Mouse (Mus musculus) G1E (cell line): ENCODE measurements around the gene Auts2.

Source experiments
- CTCF ChIP-seq: IDR thresholded peaks from 2 replicates; pipeline ENCODE4 v1.5.1; 2012; ENCODE audit warnings: low read depth, low read length, inconsistent platforms, mixed read lengths
- GATA1 ChIP-seq: IDR thresholded peaks from 2 replicates; pipeline ENCODE4 v1.6.1; 2012; ENCODE audit warnings: borderline replicate concordance, low read length, inconsistent platforms, mixed read lengths
- GATA2 ChIP-seq: IDR thresholded peaks from 2 replicates; pipeline ENCODE4 v1.6.1; 2012; ENCODE audit warnings: low read depth, low read length, inconsistent platforms, borderline replicate concordance
- TAL1 ChIP-seq: conservative IDR thresholded peaks from 2 replicates; pipeline ENCODE4 v1.6.1; 2012; ENCODE audit warnings: low read depth, low read length, inconsistent platforms, mixed read lengths

GRCm38 (mm10) chr5:132098461-132098860 is 444.7 kb downstream of the Auts2 start:
- TF ChIP-seq GATA2: no peak
- TF ChIP-seq CTCF: no peak
- no peak for TF ChIP-seq GATA1
- TF ChIP-seq TAL1: no peak
